Mouse (Mus musculus): ENCODE data around the gene Wwp2. TPM values are rescaled to one million over a fixed set of nuclear protein-coding genes. Genes with fewer than 3 reads are reported as not detected.

Wwp2 gene
- polyA plus RNA-seq, 1 experiment from 2014 or later: 81.2 TPM

- no peak overlapping the region; the same call in 1 of the 2 replicates for H3K27ac ChIP-seq (replicated peaks)
Measured at GRCm38 (mm10) chr8:107576702-107577101, 140.5 kb downstream of the Wwp2 start.

GRCm38 (mm10) chr8:107577640-107578039 lies 141.5 kb downstream of the Wwp2 start:
- Histone ChIP-seq H3K36me3 (peaks cover 48% of the 10 kb centered on the region), H3K9ac (replicated peaks) (no peak overlapping the region), H3K4me1 (peaks cover 2% of the 10 kb centered on the region; the same call in 1 of the 2 replicates), H3K27ac (replicated peaks) (peak overlapping the region; percentile 35; the same call in 1 of the 2 replicates), H3K27me3 (no peaks in the 10 kb centered on the region), H3K9me3 (no peaks in the 10 kb centered on the region), H3K4me2 (replicated peaks) (no peak overlapping the region), H3K4me3 (no peak overlapping the region)
- 78% methylated on average over 4 of the region's 4 CpGs for WGBS
- ATAC-seq (ENCODE audit: low FRiP score, low read depth): no peak

More at GRCm38 (mm10) chr8:107576702-107577101, 140.5 kb downstream of the Wwp2 start:
- no peak overlapping the region for H3K9ac ChIP-seq (replicated peaks)
- ATAC-seq (ENCODE audit: low FRiP score, low read depth): peak; percentile 74
- no peaks in the 10 kb centered on the region for H3K9me3 ChIP-seq
- no peaks in the 10 kb centered on the region for H3K27me3 ChIP-seq
- H3K36me3 ChIP-seq: peaks cover 39% of the 10 kb centered on the region
- H3K4me1 ChIP-seq: peaks cover 2% of the 10 kb centered on the region; the same call in 1 of the 2 replicates
- peak overlapping the region; percentile 39 for H3K4me2 ChIP-seq (replicated peaks)
- 9% methylated on average over 10 of the region's 10 CpGs for WGBS
- 0 out of 2 replicates have a peak overlapping the region, but pooled peaks have one; percentile 18 for H3K4me3 ChIP-seq

- peaks cover 53% of the 10 kb centered on the region for H3K36me3 ChIP-seq
- no peak overlapping the region for H3K4me3 ChIP-seq
- 89% methylated on average over 8 of the region's 8 CpGs for WGBS
- H3K27ac ChIP-seq (replicated peaks): no peak overlapping the region
- H3K9me3 ChIP-seq: no peaks in the 10 kb centered on the region
- ATAC-seq (ENCODE audit: low FRiP score, low read depth): no peak
- no peak overlapping the region for H3K9ac ChIP-seq (replicated peaks)
- H3K4me2 ChIP-seq (replicated peaks): no peak overlapping the region
- no peaks in the 10 kb centered on the region for H3K27me3 ChIP-seq
- H3K4me1 ChIP-seq: peaks cover 2% of the 10 kb centered on the region; the same call in 1 of the 2 replicates
Measured at GRCm38 (mm10) chr8:107578132-107578531, 142.0 kb downstream of the Wwp2 start.

GRCm38 (mm10) chr8:107578541-107578940 lies 142.4 kb downstream of the Wwp2 start:
- no peak overlapping the region for H3K4me3 ChIP-seq
- no peaks in the 10 kb centered on the region for H3K9me3 ChIP-seq
- peaks cover 57% of the 10 kb centered on the region for H3K36me3 ChIP-seq
- no peak for ATAC-seq (ENCODE audit: low FRiP score, low read depth)
- H3K27me3 ChIP-seq: no peaks in the 10 kb centered on the region
- H3K27ac ChIP-seq (replicated peaks): no peak overlapping the region
- H3K4me1 ChIP-seq: peaks cover 2% of the 10 kb centered on the region; the same call in 1 of the 2 replicates
- WGBS: 90% methylated on average over 8 of the region's 8 CpGs
- no peak overlapping the region for H3K9ac ChIP-seq (replicated peaks)
- no peak overlapping the region for H3K4me2 ChIP-seq (replicated peaks)

GRCm38 (mm10) chr8:107580879-107581278 lies 144.7 kb downstream of the Wwp2 start:
- Histone ChIP-seq H3K36me3 (peaks cover 81% of the 10 kb centered on the region), H3K4me1 (peaks cover 2% of the 10 kb centered on the region), H3K4me2 (replicated peaks) (no peak overlapping the region), H3K27ac (replicated peaks) (no peak overlapping the region), H3K27me3 (no peaks in the 10 kb centered on the region), H3K9me3 (no peaks in the 10 kb centered on the region), H3K9ac (replicated peaks) (no peak overlapping the region), H3K4me3 (no peak overlapping the region)
- ATAC-seq (ENCODE audit: low FRiP score, low read depth): no peak
- WGBS: 94% methylated on average over 13 of the region's 13 CpGs

GRCm38 (mm10) chr8:107581536-107581935 lies 145.4 kb downstream of the Wwp2 start:
- Histone ChIP-seq H3K9me3 (no peaks in the 10 kb centered on the region), H3K4me2 (replicated peaks) (no peak overlapping the region), H3K4me3 (no peak overlapping the region), H3K27me3 (no peaks in the 10 kb centered on the region), H3K27ac (replicated peaks) (no peak overlapping the region), H3K9ac (replicated peaks) (no peak overlapping the region), H3K36me3 (peaks cover 84% of the 10 kb centered on the region), H3K4me1 (peaks cover 8% of the 10 kb centered on the region)
- ATAC-seq (ENCODE audit: low FRiP score, low read depth): no peak
- 95% methylated on average over 4 of the region's 4 CpGs for WGBS

GRCm38 (mm10) chr8:107582136-107582535 lies 146.0 kb downstream of the Wwp2 start:
- Histone ChIP-seq H3K4me1 (peaks cover 11% of the 10 kb centered on the region), H3K9ac (replicated peaks) (no peak overlapping the region), H3K4me3 (no peak overlapping the region), H3K27ac (replicated peaks) (no peak overlapping the region), H3K27me3 (no peaks in the 10 kb centered on the region), H3K4me2 (replicated peaks) (no peak overlapping the region), H3K36me3 (peaks cover 84% of the 10 kb centered on the region), H3K9me3 (no peaks in the 10 kb centered on the region)
- ATAC-seq (ENCODE audit: low FRiP score, low read depth): no peak
- WGBS: 91% methylated on average over 11 of the region's 11 CpGs

- H3K4me2 ChIP-seq (replicated peaks): peak overlapping the region; percentile 89
- H3K27me3 ChIP-seq: no peaks in the 10 kb centered on the region
- peak overlapping the region; percentile 80 for H3K4me3 ChIP-seq
- peaks cover 18% of the 10 kb centered on the region for H3K4me1 ChIP-seq
- peaks cover 37% of the 10 kb centered on the region for H3K36me3 ChIP-seq
- H3K27ac ChIP-seq (replicated peaks): peak overlapping the region; percentile 81
- ATAC-seq (ENCODE audit: low FRiP score, low read depth): no peak
- H3K9me3 ChIP-seq: no peaks in the 10 kb centered on the region
- peak overlapping the region; percentile 94 for H3K9ac ChIP-seq (replicated peaks)
- WGBS: 1% methylated on average over 17 of the region's 17 CpGs
Measured at GRCm38 (mm10) chr8:107587429-107587994, 151.3 kb downstream of the Wwp2 start.

- no peaks in the 10 kb centered on the region for H3K27me3 ChIP-seq
- peak within 1 kb of the TSS; percentile 89 for H3K4me2 ChIP-seq (replicated peaks)
- H3K27ac ChIP-seq (replicated peaks): peak within 1 kb of the TSS; percentile 81
- peak; percentile 98 for ATAC-seq (ENCODE audit: low FRiP score, low read depth)
- peaks cover 30% of the 10 kb centered on the region for H3K36me3 ChIP-seq
- WGBS: 2% methylated on average over 60 of the region's 65 CpGs
- peak within 1 kb of the TSS; percentile 80 for H3K4me3 ChIP-seq
- peaks cover 18% of the 10 kb centered on the region for H3K4me1 ChIP-seq
- H3K9ac ChIP-seq (replicated peaks): peak within 1 kb of the TSS; percentile 94
- H3K9me3 ChIP-seq: no peaks in the 10 kb centered on the region
Measured at GRCm38 (mm10) chr8:107587995-107588780, 152.0 kb downstream of the Wwp2 start, which contains the start of gene Psmd7. Gene Psmd7 (minus strand): TSS chr8:107588464.

- no peak overlapping the region for H3K4me2 ChIP-seq (replicated peaks)
- no peak overlapping the region for H3K4me3 ChIP-seq
- no peak overlapping the region for H3K9ac ChIP-seq (replicated peaks)
- H3K4me1 ChIP-seq: peaks cover 3% of the 10 kb centered on the region; the same call in 1 of the 2 replicates
- no peaks in the 10 kb centered on the region for H3K9me3 ChIP-seq
- no peak for ATAC-seq (ENCODE audit: low FRiP score, low read depth)
- H3K27me3 ChIP-seq: no peaks in the 10 kb centered on the region
- no peak overlapping the region for H3K27ac ChIP-seq (replicated peaks)
- no peaks in the 10 kb centered on the region for H3K36me3 ChIP-seq
- WGBS: 78% methylated on average over 6 of the region's 6 CpGs
Measured at GRCm38 (mm10) chr8:107593967-107594729, 158.0 kb downstream of the Wwp2 start.

GRCm38 (mm10) chr8:107594817-107595216 lies 158.7 kb downstream of the Wwp2 start:
- Histone ChIP-seq H3K36me3 (no peaks in the 10 kb centered on the region), H3K4me2 (replicated peaks) (no peak overlapping the region), H3K4me1 (peaks cover 3% of the 10 kb centered on the region; the same call in 1 of the 2 replicates), H3K27ac (replicated peaks) (no peak overlapping the region), H3K27me3 (no peaks in the 10 kb centered on the region), H3K9me3 (no peaks in the 10 kb centered on the region), H3K9ac (replicated peaks) (no peak overlapping the region), H3K4me3 (no peak overlapping the region)
- 68% methylated on average over 6 of the region's 6 CpGs for WGBS
- no peak for ATAC-seq (ENCODE audit: low FRiP score, low read depth)

All from midbrain, embryonic 12.5 days (tissue).